ENCODE assay signal across 7 mouse cellular contexts in the genomic region with DNA sequence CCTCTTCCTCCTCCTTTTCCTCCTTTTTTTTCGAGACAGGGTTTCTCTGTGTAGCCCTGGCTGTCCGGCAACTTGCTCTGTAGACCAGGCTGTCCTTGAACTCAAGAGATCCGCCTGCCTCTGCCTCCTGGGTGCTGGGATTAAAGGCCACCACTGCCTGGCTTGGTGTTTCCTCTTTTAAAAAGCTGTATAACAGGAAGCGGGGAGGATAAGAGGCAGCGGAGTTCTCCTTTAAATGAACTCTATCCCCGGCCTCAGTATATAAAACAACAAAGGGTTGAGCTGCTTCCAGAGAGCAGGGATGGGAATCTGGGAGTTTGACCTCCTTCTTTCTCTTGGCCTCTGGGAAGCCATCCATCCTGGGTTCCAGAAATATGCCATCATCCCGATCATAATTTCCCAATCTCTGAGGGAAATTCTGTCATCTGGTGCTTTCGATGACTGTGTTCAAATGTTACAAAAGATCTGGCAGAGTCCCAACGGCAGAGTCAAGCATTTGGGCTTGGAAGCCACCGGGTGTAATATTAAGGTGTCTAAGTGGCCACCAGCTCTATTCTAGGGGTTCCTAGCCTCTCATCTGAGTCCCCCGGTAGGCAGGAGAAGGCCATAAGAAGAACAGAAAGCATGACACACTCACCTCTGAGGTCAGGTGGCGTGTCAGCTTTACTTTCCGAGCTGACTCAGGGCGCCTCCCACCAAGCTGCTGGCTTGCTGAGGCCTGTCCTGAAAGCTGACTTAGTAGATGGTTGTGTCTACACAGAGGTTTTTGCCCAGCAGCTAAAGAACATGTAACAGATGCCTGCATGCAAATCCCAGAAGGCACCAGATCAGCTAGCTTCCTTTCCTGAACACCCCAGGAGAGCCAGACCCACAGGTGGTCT. TPM values are rescaled to one million over a fixed set of nuclear protein-coding genes. Genes with fewer than 3 reads are reported as not detected.
DNase-seq lines count a peak whose midpoint lies in the region; ATAC-seq lines count a peak whose summit lies in the region.

No protein-coding gene starts in this region.

- ATAC-seq in heart, embryonic 11.5 days (replicated peaks; ENCODE audit: insufficient number of reproducible peaks, low FRiP score, low TSS enrichment): no peak
- ATAC-seq in megakaryocyte, adult 5-6 weeks (ENCODE audit: poor library complexity, severe bottlenecking): peak; percentile 80
- ATAC-seq in megakaryocyte-erythroid progenitor cell, adult 5-6 weeks (replicated peaks; ENCODE audit: low FRiP score, low TSS enrichment, poor library complexity, severe bottlenecking): no peak

- no peaks in the 10 kb centered on the region for H3K36me3 ChIP-seq in heart, embryonic 11.5 days (ENCODE audit: control insufficient read depth, insufficient read depth, low read length)

- no peak overlapping the region for H3K4me2 ChIP-seq in heart, embryonic 11.5 days

- no peaks in the 10 kb centered on the region for H3K27me3 ChIP-seq in heart, embryonic 11.5 days (ENCODE audit: control insufficient read depth, insufficient read depth, low read length)

- H3K9me3 ChIP-seq in heart, embryonic 11.5 days (replicated peaks; ENCODE audit: control insufficient read depth, low read length): no peaks in the 10 kb centered on the region

- peak; percentile 48 for DNase-seq in layer of hippocampus, adult 11-12 months (ENCODE audit: low spot score)
- DNase-seq in layer of hippocampus, adult 8-10 months (ENCODE audit: low spot score in 2 of 2): no peak
- peak; percentile 62 for DNase-seq in adrenal gland, postnatal 10 days
- no peak for DNase-seq in ovary, adult 18-20 months (ENCODE audit: low spot score)

- H3K27ac ChIP-seq in heart, embryonic 11.5 days (ENCODE audit: low read depth, low read length): peak overlapping the region; percentile 79

- H3K9ac ChIP-seq in heart, embryonic 11.5 days (ENCODE audit: low read depth, low read length): no peak overlapping the region

- 72% methylated on average over 14 of the region's 14 CpGs for WGBS in heart, embryonic 11.5 days (ENCODE audit: insufficient replicate concordance)

- peaks cover 59% of the 10 kb centered on the region for H3K4me1 ChIP-seq in heart, embryonic 11.5 days (ENCODE audit: control insufficient read depth, insufficient read depth, low read length)

- no peak overlapping the region for H3K4me3 ChIP-seq in heart, embryonic 11.5 days (ENCODE audit: low read depth, low read length)

RNA-seq across cellular contexts. Expression of a gene that starts 36.5 kb away (rescaled TPM):
- 10 to 100 TPM; 59.2 to 68.1 (median 65.4) TPM for total RNA-seq in layer of hippocampus, adult 8-10 months (2022)
- total RNA-seq in adrenal gland, postnatal 10 days (2021): 10 to 100 TPM; 51.9 to 57.0 TPM
- polyA plus RNA-seq in heart, embryonic 11.5 days (2014; fragmentation: Nextera tagmentation; extraction: Ambion mirVana): 122 and 124 TPM in 2 replicates
- total RNA-seq in megakaryocyte, adult 5-6 weeks (2015): 143 and 149 TPM in 2 replicates
- 97.9 and 104 TPM in 2 replicates for total RNA-seq in megakaryocyte, adult 5-6 weeks (2017)
- 115 and 118 TPM in 2 replicates for total RNA-seq in megakaryocyte-erythroid progenitor cell, adult 5-6 weeks (2014; fragmentation: Nextera tagmentation)
- total RNA-seq in megakaryocyte-erythroid progenitor cell, adult 5-6 weeks (2017): 67.8 and 111 TPM in 2 replicates

Comparison
In these comparisons a context has a peak if more than half of its experiments do, and no peak if none do; other contexts are left out.
1. DNase-seq: peak in layer of hippocampus, adult 11-12 months (single experiment) and adrenal gland, postnatal 10 days (single experiment); none in layer of hippocampus, adult 8-10 months (0 of 2) and ovary, adult 18-20 months (single experiment).